Mouse (Mus musculus): ENCODE data around the gene S1pr5.

- no peak for TF ChIP-seq EP300 (IDR thresholded peaks at IDR 0.05; ENCODE audit: low read depth in 1 of 2, low read length in 2 of 2)
- no peak for TF ChIP-seq TBP (IDR thresholded peaks at IDR 0.05; ENCODE audit: low read depth, low read length)
- TF ChIP-seq POLR2A (IDR thresholded peaks at IDR 0.05; ENCODE audit: control insufficient read depth in 1 of 2, insufficient read depth in 1 of 2, low read depth in 1 of 2, low read length in 2 of 2, poor library complexity in 1 of 2): peak in 1 of 2 experiments; percentile 48; a peak in 2 of 4 replicates
- TF ChIP-seq CTCF (IDR thresholded peaks at IDR 0.05 in 2 of 3, conservative IDR thresholded peaks at IDR 0.05 in 1 of 3; ENCODE audit: control insufficient read depth in 1 of 3, insufficient read depth in 1 of 3, low read depth in 2 of 3, low read length in 3 of 3, poor library complexity in 1 of 3, severe bottlenecking in 1 of 3): no peak
- TF ChIP-seq JUND (IDR thresholded peaks at IDR 0.05; ENCODE audit: low read depth, low read length): no peak
- TF ChIP-seq ELF1 (IDR thresholded peaks at IDR 0.05; ENCODE audit: low read depth, low read length): no peak
- TF ChIP-seq ZC3H11A (IDR thresholded peaks at IDR 0.05; ENCODE audit: low read depth, low read length): no peak
- no peak for TF ChIP-seq ZKSCAN1 (IDR thresholded peaks at IDR 0.05; ENCODE audit: low read depth, low read length)
- TF ChIP-seq USF2 (IDR thresholded peaks at IDR 0.05; ENCODE audit: borderline replicate concordance in 1 of 2, insufficient read depth in 1 of 2, low read depth in 1 of 2, low read length in 2 of 2): no peak
- TF ChIP-seq POLR2AphosphoS2 (IDR thresholded peaks at IDR 0.05; ENCODE audit: low read length): no peak
- no peak for TF ChIP-seq KAT2A (conservative IDR thresholded peaks at IDR 0.05; ENCODE audit: low read depth, low read length)
Observed at GRCm38 (mm10) chr9:21204528-21205272, 43.5 kb downstream of the S1pr5 start.

Data from MEL (cell line).